17 mouse cellular contexts compared by ENCODE assay signal in genomic region chr11:97469828-97470227, GRCm38 (mm10). TPM values are rescaled to one million over a fixed set of nuclear protein-coding genes. Genes with fewer than 3 reads are reported as not detected.
"Had no signal": no experiment of that assay in that cellular context is flagged by ENCODE, and none has a peak within 500 bp of the region (broad histone marks: within the 10 kb centered on the region; RNA-seq: fewer than 3 reads in every experiment).

No protein-coding gene starts in this region.

- H3K9me3 ChIP-seq: limb, embryonic 12.5 days; liver, embryonic 15.5 days; midbrain, embryonic 10.5 days; neural tube, embryonic 15.5 days had no signal

- H3K9ac ChIP-seq: limb, embryonic 12.5 days; liver, embryonic 15.5 days; neural tube, embryonic 15.5 days had no signal

- H3K4me1 ChIP-seq: limb, embryonic 12.5 days; neural tube, embryonic 15.5 days had no signal

- H3K4me2 ChIP-seq: limb, embryonic 12.5 days; liver, embryonic 15.5 days; neural tube, embryonic 15.5 days had no signal

- H3K27me3 ChIP-seq: limb, embryonic 12.5 days; liver, embryonic 15.5 days; neural tube, embryonic 15.5 days had no signal

- H3K4me3 ChIP-seq: limb, embryonic 12.5 days; liver, embryonic 15.5 days; midbrain, embryonic 10.5 days; myocyte; neural tube, embryonic 15.5 days had no signal

- DNase-seq: kidney, adult 8-10 months; kidney, postnatal 36 days; liver; lung, adult 2 months; right cerebral cortex, adult 18-20 months; right cerebral cortex, postnatal 25 days; thymus, postnatal 4 days had no signal

- H3K27ac ChIP-seq: kidney, postnatal 0 days; limb, embryonic 12.5 days; liver, embryonic 15.5 days; midbrain, embryonic 10.5 days; neural tube, embryonic 15.5 days had no signal

RNA-seq across cellular contexts. Expression of gene 4933428G20Rik, which starts 30.3 kb away (rescaled TPM):
- total RNA-seq: layer of hippocampus, adult 18-20 months; megakaryocyte progenitor cell, adult 5-6 weeks had no signal
- polyA plus RNA-seq: neural tube, embryonic 11.5 days; small intestine, adult 2 months had no signal
